Mouse (Mus musculus) kidney, adult 2 months (tissue): Measurements from ENCODE around the gene Tnfaip8l1.

Source experiments
- CTCF ChIP-seq: fragments of 200-500 bp; conservative IDR thresholded peaks from 2 replicates; pipeline ENCODE4 v1.5.1; 2011; ENCODE audit warnings: low read depth, mild to moderate bottlenecking, control low read depth, low read length, moderate library complexity, mixed read lengths; ENCODE audit not compliant: insufficient read depth, insufficient read length
- POLR2A ChIP-seq: fragments of 200-500 bp; IDR thresholded peaks from one replicate; pipeline ENCODE4 v1.6.1; 2011; ENCODE audit warnings: low read depth, low read length, control low read depth

DNA sequence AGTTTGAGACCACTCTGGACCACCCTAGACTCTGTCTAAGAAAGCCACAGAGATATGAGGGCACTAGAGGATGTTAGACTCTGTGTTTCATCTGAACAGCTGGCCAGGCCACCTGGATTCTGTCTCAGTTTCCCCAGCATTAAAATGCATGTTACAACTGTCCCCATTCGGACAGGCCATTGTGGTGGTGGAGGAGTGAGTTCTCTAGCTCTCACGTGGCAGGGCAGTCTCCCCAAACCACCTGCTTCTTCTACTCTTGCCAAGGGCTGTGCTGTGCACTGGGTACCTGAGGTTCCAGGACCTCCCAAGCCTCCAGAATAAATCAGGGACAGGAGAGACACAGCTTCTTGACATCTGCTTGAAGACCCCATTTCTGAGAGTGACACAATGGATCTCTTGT, 12.4 kb upstream of the Tnfaip8l1 start:
- no peak for TF ChIP-seq CTCF
- no peak for TF ChIP-seq POLR2A
